Mouse (Mus musculus) E14TG2a.4 (cell line): Measurements from ENCODE around the gene Cops2.

ENCODE experiments used
- H3K27me3 ChIP-seq: 2 replicates; pipeline ENCODE4 v1.6.1; 2014; ENCODE audit warnings: low read length, control low read depth; ENCODE audit not compliant: insufficient read depth
- H3K36me3 ChIP-seq: 2 replicates; pipeline ENCODE4 v1.6.1; 2014; ENCODE audit warnings: low read length, control low read depth; ENCODE audit not compliant: insufficient read depth
- H3K4me1 ChIP-seq: replicated peaks from 2 replicates; pipeline ENCODE4 v1.6.1; 2014; ENCODE audit warnings: low read depth, low read length, control low read depth
- H3K4me3 ChIP-seq: replicated peaks from 2 replicates; pipeline ENCODE4 v1.5.1; 2014; ENCODE audit warnings: mild to moderate bottlenecking, low read length
- H3K9me3 ChIP-seq: 2 replicates; pipeline ENCODE4 v1.6.1; 2014; ENCODE audit warnings: low read length, control low read depth
- CTCF ChIP-seq: conservative IDR thresholded peaks from 2 replicates; pipeline ENCODE4 v1.5.1; 2014; ENCODE audit warnings: low read length
- NANOG ChIP-seq: IDR thresholded peaks from 2 replicates; pipeline ENCODE4 v1.6.1; 2014; ENCODE audit warnings: borderline replicate concordance, low read length, mixed read lengths
- POU5F1 ChIP-seq: IDR thresholded peaks from 2 replicates; pipeline ENCODE4 v1.6.1; 2014; ENCODE audit warnings: low read length, borderline replicate concordance

Cops2 gene

DNA sequence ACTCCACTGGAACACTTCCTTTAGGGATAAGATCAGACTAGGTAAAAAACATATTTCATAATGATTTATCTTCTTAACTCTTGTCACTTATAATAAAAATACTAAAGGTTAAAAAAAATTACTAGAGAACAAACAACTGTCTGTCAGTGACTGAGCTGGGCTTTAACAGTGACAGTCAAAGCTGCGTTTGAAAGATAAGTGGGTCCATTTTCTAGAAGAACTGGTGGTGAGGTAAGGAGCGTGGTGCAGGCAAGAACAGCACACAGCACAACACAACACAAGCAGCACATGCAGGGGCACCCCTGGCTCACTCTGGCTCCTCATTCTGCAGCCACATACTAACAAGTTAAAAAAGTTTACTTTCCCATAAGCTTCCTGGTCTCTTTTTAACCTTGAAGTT is 7.7 kb downstream of the Cops2 start:
- no peak overlapping the region for H3K4me3 ChIP-seq
- no peak for TF ChIP-seq NANOG
- no peak for TF ChIP-seq POU5F1
- TF ChIP-seq CTCF, result no peak
- peaks cover 19% of the 10 kb centered on the region for H3K4me1 ChIP-seq
- peaks cover 43% of the 10 kb centered on the region for H3K36me3 ChIP-seq
- H3K27me3 ChIP-seq, result no peaks in the 10 kb centered on the region
- H3K9me3 ChIP-seq, result no peaks in the 10 kb centered on the region

DNA sequence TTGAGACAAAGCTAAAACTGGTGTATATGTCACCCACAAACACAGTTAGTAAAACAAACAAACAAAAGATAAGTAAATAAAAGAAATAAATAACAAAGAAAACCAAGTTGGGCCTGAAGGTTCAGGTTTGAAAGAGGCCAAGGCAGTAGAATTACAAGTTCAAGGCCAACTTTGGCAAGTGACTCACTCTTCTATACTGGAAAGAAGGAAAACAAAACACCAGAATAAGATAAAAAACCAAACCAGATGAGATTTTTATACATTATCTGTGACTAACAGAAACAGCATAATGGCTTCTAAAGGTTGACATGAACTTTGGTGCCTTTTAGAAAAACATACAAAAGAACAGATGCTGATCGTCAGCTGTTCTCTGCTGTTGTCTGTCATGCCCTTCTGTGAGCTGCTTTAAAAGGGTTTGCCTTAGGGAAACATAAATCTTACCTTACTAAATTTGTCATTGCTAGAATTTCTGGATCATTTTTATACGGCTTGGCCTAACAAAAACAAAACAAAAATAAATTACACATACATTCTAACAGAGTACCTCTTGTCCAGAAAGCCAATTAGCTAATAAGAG is 20.1 kb downstream of the Cops2 start:
- Histone ChIP-seq H3K36me3 (peaks cover 86% of the 10 kb centered on the region), H3K4me1 (no peaks in the 10 kb centered on the region), H3K27me3 (no peaks in the 10 kb centered on the region), H3K4me3 (no peak overlapping the region), H3K9me3 (no peaks in the 10 kb centered on the region)
- no peak for TF ChIP-seq NANOG
- TF ChIP-seq POU5F1, result no peak
- no peak for TF ChIP-seq CTCF

DNA sequence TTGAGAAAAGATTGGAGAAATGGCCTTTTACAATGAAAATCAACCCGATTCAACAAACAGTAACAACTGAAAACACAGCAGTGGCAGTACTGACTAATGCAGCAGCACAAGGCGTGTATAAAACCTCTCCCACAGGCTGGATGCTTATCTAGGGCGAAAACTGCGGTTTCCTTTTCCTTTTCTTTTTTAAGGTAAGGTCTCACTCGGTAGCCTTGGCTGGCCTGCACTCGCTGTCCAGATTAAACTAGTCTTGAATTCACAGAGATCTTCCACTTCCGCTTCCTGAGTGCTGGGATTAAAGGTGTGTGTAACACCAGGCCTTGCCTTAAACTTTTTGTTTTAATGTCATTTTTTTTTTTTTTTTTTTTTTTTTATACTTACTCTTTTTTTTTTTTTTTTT is 20.8 kb downstream of the Cops2 start:
- H3K27me3 ChIP-seq, result no peaks in the 10 kb centered on the region
- H3K36me3 ChIP-seq, result peaks cover 86% of the 10 kb centered on the region
- H3K4me3 ChIP-seq, result no peak overlapping the region
- no peak for TF ChIP-seq POU5F1
- no peak for TF ChIP-seq NANOG
- H3K4me1 ChIP-seq, result no peaks in the 10 kb centered on the region
- H3K9me3 ChIP-seq, result no peaks in the 10 kb centered on the region

DNA sequence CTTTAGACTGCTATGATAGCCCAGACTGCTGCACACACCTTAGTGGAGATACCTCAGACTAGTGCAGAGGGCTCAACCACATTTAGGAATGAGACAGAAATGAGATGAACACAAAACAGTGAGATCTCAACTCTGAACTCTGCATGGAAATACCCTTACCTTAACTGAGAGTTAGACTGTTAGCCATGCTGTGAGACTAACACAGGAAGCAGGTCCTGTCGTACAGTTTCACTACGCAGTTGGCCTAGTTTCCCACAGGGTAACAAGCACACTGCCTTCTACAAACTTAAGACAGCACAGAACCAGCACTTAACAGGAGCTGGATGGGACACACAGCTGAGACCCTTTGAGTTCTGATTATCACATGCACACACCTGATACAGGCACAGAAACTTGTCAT is 29.0 kb downstream of the Cops2 start:
- Histone ChIP-seq H3K9me3 (no peaks in the 10 kb centered on the region), H3K4me1 (peaks cover 10% of the 10 kb centered on the region), H3K4me3 (no peak overlapping the region), H3K27me3 (no peaks in the 10 kb centered on the region), H3K36me3 (peaks cover 52% of the 10 kb centered on the region)
- TF ChIP-seq CTCF, result no peak
- TF ChIP-seq POU5F1, result no peak
- TF ChIP-seq NANOG, result no peak

DNA sequence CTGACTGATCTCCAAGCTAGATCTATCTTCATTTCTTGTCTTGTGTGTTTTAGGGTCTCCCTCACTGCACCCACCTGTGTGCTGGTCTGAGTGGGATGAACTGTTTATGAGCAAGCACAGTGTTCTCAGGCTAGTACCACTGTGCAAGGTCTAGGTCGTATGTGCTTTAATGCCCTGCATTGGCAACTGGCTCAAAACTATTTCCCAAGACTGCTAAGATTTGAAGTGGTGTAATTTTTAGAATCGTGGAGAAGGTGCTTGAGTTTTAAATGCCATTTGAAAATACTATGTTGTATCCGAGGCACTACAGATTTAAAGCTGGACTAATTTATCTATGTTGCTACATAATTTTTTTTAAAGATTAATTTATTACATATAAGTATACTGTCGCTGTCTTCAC is 31.0 kb downstream of the Cops2 start:
- no peak overlapping the region for H3K4me3 ChIP-seq
- H3K4me1 ChIP-seq, result peaks cover 10% of the 10 kb centered on the region
- no peaks in the 10 kb centered on the region for H3K27me3 ChIP-seq
- peaks cover 32% of the 10 kb centered on the region for H3K36me3 ChIP-seq
- H3K9me3 ChIP-seq, result no peaks in the 10 kb centered on the region
- no peak for TF ChIP-seq NANOG
- no peak for TF ChIP-seq POU5F1
- no peak for TF ChIP-seq CTCF

DNA sequence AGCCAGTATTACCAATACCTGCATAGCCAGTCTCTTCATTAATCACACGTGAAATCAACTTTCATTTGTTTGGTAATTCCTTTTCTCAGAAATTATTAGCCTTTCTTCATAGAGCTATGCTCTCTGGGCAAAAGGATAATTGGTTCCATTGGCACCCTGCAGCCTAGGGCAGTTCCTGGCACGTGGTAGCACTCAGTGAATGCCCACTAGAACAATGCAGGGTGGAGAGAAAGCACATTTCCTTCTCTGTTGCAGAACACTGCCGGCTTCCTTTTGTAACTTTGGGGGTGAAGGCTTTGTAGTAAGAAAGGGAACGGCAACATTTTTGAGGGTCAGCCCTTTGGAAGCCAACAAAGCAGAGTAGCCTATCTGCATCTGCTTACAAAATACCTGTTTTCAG is 32.7 kb downstream of the Cops2 start:
- Histone ChIP-seq H3K4me3 (no peak overlapping the region), H3K9me3 (no peaks in the 10 kb centered on the region), H3K36me3 (peaks cover 15% of the 10 kb centered on the region), H3K27me3 (no peaks in the 10 kb centered on the region), H3K4me1 (peaks cover 10% of the 10 kb centered on the region)
- TF ChIP-seq POU5F1 (no peak), CTCF (no peak), NANOG (no peak)

DNA sequence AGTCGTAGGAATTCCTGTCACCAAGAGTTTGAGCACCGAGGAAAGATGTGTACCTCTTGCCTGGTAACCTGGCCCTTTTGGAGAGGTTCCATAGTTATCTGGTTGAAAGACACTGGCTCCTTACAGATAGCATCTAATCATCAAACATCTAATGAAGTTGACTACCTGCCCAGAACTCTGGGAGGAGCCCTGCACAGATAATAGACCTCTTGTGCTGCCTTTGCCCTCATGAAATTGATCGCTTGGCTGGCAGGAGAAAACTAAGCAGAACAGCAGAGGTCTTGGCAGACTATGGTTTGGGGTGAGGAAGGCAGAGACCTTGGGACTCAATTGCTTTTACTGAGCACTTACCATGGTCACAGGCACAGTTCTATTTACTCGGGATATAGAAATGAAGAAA is 38.5 kb downstream of the Cops2 start:
- no peaks in the 10 kb centered on the region for H3K9me3 ChIP-seq
- H3K27me3 ChIP-seq, result no peaks in the 10 kb centered on the region

DNA sequence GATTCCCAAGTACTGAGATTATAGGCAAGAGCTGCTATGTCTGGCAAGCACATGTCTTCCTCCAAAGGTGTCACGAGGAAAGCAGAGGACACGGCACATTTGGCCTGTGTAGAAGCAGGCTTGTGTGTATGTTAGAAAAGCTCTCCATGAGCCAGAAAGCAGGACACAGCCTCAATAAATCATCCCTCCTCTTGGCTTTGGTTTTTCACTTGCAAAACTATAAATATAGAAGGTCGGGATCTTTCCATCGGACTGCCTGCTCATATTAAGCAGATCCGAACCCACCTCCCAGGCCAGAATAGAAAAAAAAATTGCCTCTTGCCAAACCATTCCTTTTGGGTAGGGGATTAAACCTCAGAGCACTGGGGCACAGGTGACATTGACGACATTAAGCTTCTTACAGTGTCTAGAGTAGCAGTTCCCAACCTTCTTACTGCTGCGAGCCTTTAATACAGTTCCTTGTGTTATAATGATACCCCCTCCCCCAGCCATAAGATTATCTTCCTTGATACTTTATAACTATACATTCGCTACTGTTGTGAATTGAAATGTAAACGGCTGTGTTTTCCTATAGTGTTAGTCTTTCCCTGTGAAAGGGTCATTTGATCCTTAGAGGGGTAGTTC is 44.9 kb downstream of the Cops2 start:
- no peaks in the 10 kb centered on the region for H3K4me1 ChIP-seq
- H3K27me3 ChIP-seq, result 0 out of 2 replicates have a peak, but pooled peaks cover 4% of the 10 kb centered on the region
- TF ChIP-seq CTCF (no peak), NANOG (no peak), POU5F1 (no peak)
- no peaks in the 10 kb centered on the region for H3K9me3 ChIP-seq
- no peak overlapping the region for H3K4me3 ChIP-seq
- H3K36me3 ChIP-seq, result no peaks in the 10 kb centered on the region

More for the DNA sequence above, 38.5 kb downstream of the Cops2 start:
- Histone ChIP-seq H3K36me3 (no peaks in the 10 kb centered on the region), H3K4me3 (no peak overlapping the region), H3K4me1 (no peaks in the 10 kb centered on the region; the same call in 1 of the 2 replicates)
- TF ChIP-seq CTCF, result no peak
- TF ChIP-seq POU5F1, result no peak
- TF ChIP-seq NANOG, result no peak

DNA sequence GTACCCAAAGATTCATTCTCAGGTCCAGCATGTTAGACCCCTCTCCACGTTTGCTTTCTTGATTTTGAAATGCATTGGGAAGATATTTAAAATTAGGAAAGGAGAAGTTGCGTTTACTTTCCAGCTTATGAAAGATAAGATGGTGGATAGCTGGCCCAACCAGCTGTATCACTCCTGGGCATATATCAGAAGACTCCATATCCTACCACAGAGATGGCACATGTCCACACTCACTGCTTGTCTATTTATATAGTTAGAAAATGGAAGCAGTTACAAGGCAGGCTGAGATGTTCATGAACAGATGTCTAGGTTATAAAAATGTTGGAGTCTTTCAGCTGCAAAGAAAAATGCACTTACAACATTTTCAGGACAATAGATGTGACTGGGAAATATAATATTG is 47.6 kb downstream of the Cops2 start:
- Histone ChIP-seq H3K4me1 (no peaks in the 10 kb centered on the region), H3K9me3 (peaks cover 12% of the 10 kb centered on the region), H3K27me3 (0 out of 2 replicates have a peak, but pooled peaks cover 4% of the 10 kb centered on the region), H3K36me3 (no peaks in the 10 kb centered on the region), H3K4me3 (no peak overlapping the region)
- TF ChIP-seq CTCF (no peak), NANOG (no peak), POU5F1 (no peak)
